Mouse (Mus musculus): Measurements from ENCODE around the gene Zfp879. TPM values are rescaled to one million over a fixed set of nuclear protein-coding genes. Genes with fewer than 3 reads are reported as not detected.

The Zfp879 gene
- total RNA-seq, 2 experiments from 2014 or later, result 0.91 to 0.96 TPM

Other genes with a start within 250 kb of the Zfp879 start
- gene Adamts2, start 239.5 kb downstream of the Zfp879 start, total RNA-seq (2021), result 10 to 100 TPM; 38.0 to 42.3 TPM
- 10 to 100 TPM; 20.5 to 25.4 TPM for gene Zfp354c, start 13.8 kb downstream of the Zfp879 start, total RNA-seq (2021)
- not detected for gene Grm6, start 9.1 kb upstream of the Zfp879 start, total RNA-seq (2021)
- gene Zfp454, start 46.1 kb upstream of the Zfp879 start, total RNA-seq (2021), result 1 to 10 TPM; 2.5 to 3.0 TPM
- 1 to 10 TPM; 3.6 to 4.2 TPM for gene Zfp2, start 74.6 kb upstream of the Zfp879 start, total RNA-seq (2021)
- 1 to 10 TPM; 1.8 TPM for gene Zfp354b, start 90.1 kb upstream of the Zfp879 start, total RNA-seq (2021)
- gene 4933414I15Rik, start 102.2 kb upstream of the Zfp879 start, total RNA-seq (2021), result not detected
- gene Prop1, start 112.2 kb upstream of the Zfp879 start, total RNA-seq (2021), result not detected
- not detected for gene Olfr1378, start 125.0 kb upstream of the Zfp879 start, total RNA-seq (2021)
- not detected for gene Olfr1377, start 140.4 kb upstream of the Zfp879 start, total RNA-seq (2021)
- not detected for gene Olfr51, start 162.0 kb upstream of the Zfp879 start, total RNA-seq (2021)
- gene Olfr54, start 172.7 kb upstream of the Zfp879 start, total RNA-seq (2021), result not detected
- not detected for gene Olfr1375, start 206.6 kb upstream of the Zfp879 start, total RNA-seq (2021)
- gene Zfp354a, start 217.7 kb upstream of the Zfp879 start, total RNA-seq (2021), result 1 to 10 TPM; 3.4 to 3.5 TPM

Data from gastrocnemius, postnatal 4 days (tissue).